Mouse (Mus musculus) spleen, adult 10 weeks (tissue): ENCODE results near the gene Dnajc8. TPM values are rescaled to one million over a fixed set of nuclear protein-coding genes. Genes with fewer than 3 reads are reported as not detected.

Experiments used
- polyA plus RNA-seq: library from polyadenylated mRNA; stranded (reverse); fragments of 350-450 nt; fragmentation: Illumina TruSeq; extraction: RNeasy Lipid Tissue Mini Kit (QIAGEN cat#74804); gene quantifications from one replicate; pipeline ENCODE4 v1.2.3, GENCODE M21; 2015; ENCODE audit warnings: low replicate concordance; ENCODE audit not compliant: insufficient read depth

Gene Dnajc8
- polyA plus RNA-seq = 258 TPM

GRCm38 (mm10) chr4:132535406-132536121, at the start of gene Dnajc8:
TSS of gene Dnajc8 (plus strand) at chr4:132535550.

GRCm38 (mm10) chr4:132510352-132510798, 25.0 kb upstream of the Dnajc8 start, which contains the start of gene Sesn2:
TSS of gene Sesn2 (minus strand) at chr4:132510501.

GRCm38 (mm10) chr4:132532981-132533916, 2.1 kb upstream of the Dnajc8 start, which contains the start of gene Atpif1:
TSS of gene Atpif1 (minus strand) at chr4:132533659.

GRCm38 (mm10) chr4:132563965-132564364, 28.6 kb downstream of the Dnajc8 start, which contains the start of gene Ptafr:
TSS of gene Ptafr (plus strand) at chr4:132564067.

Other genes starting within 250 kb of the Dnajc8 start
- 0.36 TPM for gene Rab42, start 232.2 kb upstream of the Dnajc8 start, polyA plus RNA-seq
- gene Trnau1ap, start 206.0 kb upstream of the Dnajc8 start, polyA plus RNA-seq = 44.6 TPM
- 25.2 TPM for gene Rcc1, start 181.9 kb upstream of the Dnajc8 start, polyA plus RNA-seq
- gene Phactr4, start 113.1 kb upstream of the Dnajc8 start, polyA plus RNA-seq = 21.3 TPM
- gene Med18, start 71.6 kb upstream of the Dnajc8 start, polyA plus RNA-seq = 7.9 TPM
- 5.6 TPM for gene Sesn2, start 25.0 kb upstream of the Dnajc8 start, polyA plus RNA-seq
- 190 TPM for gene Atpif1, start 1.9 kb upstream of the Dnajc8 start, polyA plus RNA-seq
- gene Ptafr, start 28.5 kb downstream of the Dnajc8 start, polyA plus RNA-seq = 12.6 TPM
- 47.3 TPM for gene Eya3, start 103.4 kb downstream of the Dnajc8 start, polyA plus RNA-seq
- 2.7 TPM for gene Xkr8, start 197.0 kb downstream of the Dnajc8 start, polyA plus RNA-seq
- gene Smpdl3b, start 221.7 kb downstream of the Dnajc8 start, polyA plus RNA-seq = 1.1 TPM
- 24.6 TPM for gene Rpa2, start 232.8 kb downstream of the Dnajc8 start, polyA plus RNA-seq